Mouse (Mus musculus): ENCODE data around the gene Cs.
"Not testable (repeated sequence)": the region's sequence is repeated elsewhere in the genome, so short reads cannot be mapped to it uniquely, and the experiment has no call there.

The Cs gene

GRCm38 (mm10) chr10:128337306-128338181 is at the start of gene Cs:
TSS of gene Cs (plus strand) at chr10:128337734.
- DNase-seq, result peak; percentile 93

GRCm38 (mm10) chr10:128290594-128290993 is 46.9 kb upstream of the Cs start:
- DNase-seq, result peak; percentile 55

- no peak for DNase-seq
Observed at GRCm38 (mm10) chr10:128296370-128297090, 41.0 kb upstream of the Cs start.

- DNase-seq, result peak; percentile 61
Observed at GRCm38 (mm10) chr10:128297221-128297620, 40.3 kb upstream of the Cs start.

GRCm38 (mm10) chr10:128297622-128298021 is 39.9 kb upstream of the Cs start:
- DNase-seq, result peak; percentile 71

GRCm38 (mm10) chr10:128298243-128298642 is 39.3 kb upstream of the Cs start:
- DNase-seq, result no peak

- peak; percentile 18 for DNase-seq
Observed at GRCm38 (mm10) chr10:128298702-128299171, 38.8 kb upstream of the Cs start, which contains the start of gene Il23a. TSS of gene Il23a (minus strand) at chr10:128298752.

GRCm38 (mm10) chr10:128302357-128302756 is 35.2 kb upstream of the Cs start:
- DNase-seq, result peak; percentile 29

- no peak for DNase-seq
Observed at GRCm38 (mm10) chr10:128302785-128303125, 34.8 kb upstream of the Cs start.

- DNase-seq, result peak; percentile 99
Observed at GRCm38 (mm10) chr10:128303126-128304021, 34.2 kb upstream of the Cs start, which contains the start of gene Pan2. TSS of gene Pan2 (plus strand) at chr10:128303335.

GRCm38 (mm10) chr10:128309654-128310053 is 27.9 kb upstream of the Cs start:
- DNase-seq, result no peak

- DNase-seq, result peak; percentile 48
Observed at GRCm38 (mm10) chr10:128310177-128310576, 27.4 kb upstream of the Cs start.

- no peak for DNase-seq
Observed at GRCm38 (mm10) chr10:128310902-128311301, 26.6 kb upstream of the Cs start.

GRCm38 (mm10) chr10:128315578-128315977 is 22.0 kb upstream of the Cs start:
- DNase-seq, result no peak

GRCm38 (mm10) chr10:128321641-128322040 is 15.9 kb upstream of the Cs start:
- no peak for DNase-seq

- DNase-seq, result peak; percentile 70
Observed at GRCm38 (mm10) chr10:128322141-128323108, 15.1 kb upstream of the Cs start, which contains the start of gene Cnpy2. TSS of gene Cnpy2 (plus strand) at chr10:128322459.

- no peak for DNase-seq
Observed at GRCm38 (mm10) chr10:128323516-128323915, 14.0 kb upstream of the Cs start.

- DNase-seq, result no peak
Observed at GRCm38 (mm10) chr10:128326825-128327224, 10.7 kb upstream of the Cs start.

- no peak for DNase-seq
Observed at GRCm38 (mm10) chr10:128327610-128328009, 9.9 kb upstream of the Cs start.

- not testable (repeated sequence) for DNase-seq
Observed at GRCm38 (mm10) chr10:128332358-128333249, 4.9 kb upstream of the Cs start.
